Comparison of ENCODE assay signal across 7 mouse cellular contexts in the genomic region with DNA sequence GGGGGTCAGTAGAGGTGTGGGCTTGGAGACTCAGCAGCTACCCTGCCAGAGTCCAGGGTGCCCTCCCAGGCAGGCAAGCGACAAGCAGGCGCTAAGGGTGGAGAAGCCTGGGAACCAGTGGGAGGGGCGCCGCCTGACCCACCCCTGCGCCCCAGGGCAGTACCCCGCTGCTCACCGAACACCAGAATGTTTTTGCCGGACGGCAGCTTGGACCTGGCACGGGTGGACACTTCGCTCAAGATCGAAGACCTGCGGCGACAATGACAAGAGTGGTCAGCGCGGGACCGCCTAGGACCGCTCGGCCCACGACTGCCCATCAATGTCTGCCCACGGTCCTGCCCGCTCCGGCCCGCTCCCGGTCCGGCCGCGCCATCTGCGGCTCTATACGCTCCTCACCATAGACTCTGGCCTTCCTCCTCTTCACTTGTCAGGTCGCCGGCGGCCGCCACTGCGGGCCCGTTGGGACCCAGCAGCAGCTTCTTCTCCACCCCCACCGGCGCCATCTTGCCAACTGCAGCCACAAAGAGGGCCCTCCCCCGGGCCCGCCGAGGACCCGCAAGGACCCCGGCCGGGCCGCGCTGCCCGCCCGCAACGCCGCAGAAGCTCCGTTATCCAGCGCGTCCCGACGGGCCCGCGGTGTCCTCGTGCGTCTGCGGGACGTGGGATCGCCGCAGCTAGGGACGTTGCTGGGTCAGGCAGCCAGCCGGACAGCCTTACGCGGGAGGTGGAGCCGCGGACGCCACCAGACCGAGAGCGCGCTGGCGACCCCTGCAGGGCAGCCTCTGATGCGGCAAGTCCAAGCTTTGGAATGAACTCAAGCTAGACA. TPM values are rescaled to one million over a fixed set of nuclear protein-coding genes. Genes with fewer than 3 reads are reported as not detected.
DNase-seq lines count a peak whose midpoint lies in the region; ATAC-seq and TF ChIP-seq lines count a peak whose summit lies in the region.

A gene (minus strand): TSS at position 749 of the 826 bp plus-strand sequence.

- WGBS in intestine, postnatal 0 days, result under 1% methylated on average over 73 of the region's 75 CpGs
- under 1% methylated on average over 74 of the region's 75 CpGs for WGBS in limb, embryonic 10.5 days
- WGBS in midbrain, embryonic 13.5 days, result under 1% methylated on average over 74 of the region's 75 CpGs

- peak; percentile 98 for TF ChIP-seq CTCF in intestine, postnatal 0 days (IDR thresholded peaks at IDR 0.05; ENCODE audit: low read depth)

- H3K36me3 ChIP-seq in intestine, postnatal 0 days (ENCODE audit: control insufficient read depth, insufficient read depth), result peaks cover 27% of the 10 kb centered on the region
- peaks cover 37% of the 10 kb centered on the region for H3K36me3 ChIP-seq in limb, embryonic 10.5 days
- H3K36me3 ChIP-seq in midbrain, embryonic 13.5 days, result peaks cover 31% of the 10 kb centered on the region

- no peaks in the 10 kb centered on the region for H3K9me3 ChIP-seq in intestine, postnatal 0 days (ENCODE audit: control insufficient read depth)
- no peaks in the 10 kb centered on the region for H3K9me3 ChIP-seq in limb, embryonic 10.5 days (replicated peaks)
- H3K9me3 ChIP-seq in midbrain, embryonic 13.5 days, result no peaks in the 10 kb centered on the region

- H3K4me2 ChIP-seq in intestine, postnatal 0 days (replicated peaks; ENCODE audit: low read depth), result peak within 1 kb of the TSS; percentile 76
- H3K4me2 ChIP-seq in midbrain, embryonic 13.5 days (replicated peaks), result peak within 1 kb of the TSS; percentile 94

- ATAC-seq in intestine, postnatal 0 days, result peak; percentile 81
- peak; percentile 93 for ATAC-seq in midbrain, embryonic 13.5 days

- no peaks in the 10 kb centered on the region for H3K27me3 ChIP-seq in intestine, postnatal 0 days (replicated peaks; ENCODE audit: control insufficient read depth, insufficient read depth, low read length)
- no peaks in the 10 kb centered on the region for H3K27me3 ChIP-seq in limb, embryonic 10.5 days (ENCODE audit: low read depth, poor library complexity, severe bottlenecking)
- no peaks in the 10 kb centered on the region for H3K27me3 ChIP-seq in midbrain, embryonic 13.5 days

- peak; percentile 82 for DNase-seq in adrenal gland, adult 8-10 months
- DNase-seq in embryo, embryonic 9.5 days (ENCODE audit: extremely low spot score), result peak; percentile 94
- no peak for DNase-seq in gonadal fat pad, adult 2 months (ENCODE audit: low read depth)
- peak; percentile 96 for DNase-seq in limb, embryonic 10.5 days (ENCODE audit: low spot score)
- DNase-seq in spleen, adult 12 weeks (ENCODE audit: low spot score), result peak; percentile 91

- H3K9ac ChIP-seq in intestine, postnatal 0 days (ENCODE audit: low read depth, low read length), result peak within 1 kb of the TSS; percentile 76
- peak within 1 kb of the TSS; percentile 98 for H3K9ac ChIP-seq in midbrain, embryonic 13.5 days (replicated peaks)

- peaks cover 9% of the 10 kb centered on the region; the same call in 1 of the 2 replicates for H3K4me1 ChIP-seq in intestine, postnatal 0 days (replicated peaks; ENCODE audit: control insufficient read depth, insufficient read depth, low read length)
- peaks cover 12% of the 10 kb centered on the region for H3K4me1 ChIP-seq in limb, embryonic 10.5 days
- peaks cover 25% of the 10 kb centered on the region for H3K4me1 ChIP-seq in midbrain, embryonic 13.5 days (replicated peaks)

- peak within 1 kb of the TSS; percentile 85 for H3K27ac ChIP-seq in intestine, postnatal 0 days (ENCODE audit: low read depth, low read length)
- peak within 1 kb of the TSS; percentile 100 for H3K27ac ChIP-seq in limb, embryonic 10.5 days
- peak within 1 kb of the TSS; percentile 90 for H3K27ac ChIP-seq in midbrain, embryonic 13.5 days

- peak within 1 kb of the TSS; percentile 93 for H3K4me3 ChIP-seq in intestine, postnatal 0 days (ENCODE audit: low read depth, low read length)
- H3K4me3 ChIP-seq in limb, embryonic 10.5 days, result peak within 1 kb of the TSS; percentile 96
- H3K4me3 ChIP-seq in midbrain, embryonic 13.5 days (replicated peaks), result peak within 1 kb of the TSS; percentile 98

RNA-seq across cellular contexts. Expression of the gene that starts here (rescaled TPM):
- 100 to 1,000 TPM; 115 to 200 (median 123) TPM for total RNA-seq in adrenal gland, adult 8-10 months (2022)
- polyA plus RNA-seq in gonadal fat pad, adult 2 months (2012; rRNA removed), result 26.2 and 29.2 TPM in 2 replicates
- polyA plus RNA-seq in intestine, postnatal 0 days (2015; fragmentation: Nextera tagmentation; extraction: Ambion mirVana), result 19.0 and 20.4 TPM in 2 replicates
- polyA plus RNA-seq in limb, embryonic 10.5 days (2016; fragmentation: Nextera tagmentation; extraction: Ambion mirVana), result 58.6 and 69.9 TPM in 2 replicates
- 120 and 124 TPM in 2 replicates for polyA plus RNA-seq in midbrain, embryonic 13.5 days (2015; fragmentation: Nextera tagmentation; extraction: Ambion mirVana)
